Mouse (Mus musculus) ES-Bruce4 (cell line): ENCODE measurements around the gene Esrrg. TPM values are rescaled to one million over a fixed set of nuclear protein-coding genes. Genes with fewer than 3 reads are reported as not detected.

Experiments used
- H3K27ac ChIP-seq: 2 replicates; pipeline ENCODE4 v1.5.1; 2012; ENCODE audit warnings: low read length, inconsistent platforms; ENCODE audit not compliant: insufficient read depth
- H3K27me3 ChIP-seq: 2 replicates; pipeline ENCODE4 v1.6.1; 2012; ENCODE audit warnings: mild to moderate bottlenecking, low read length, inconsistent platforms; ENCODE audit not compliant: control insufficient read depth, poor library complexity, insufficient read depth, severe bottlenecking
- H3K36me3 ChIP-seq: 2 replicates; pipeline ENCODE4 v1.6.1; 2012; ENCODE audit warnings: inconsistent platforms, mild to moderate bottlenecking, low read length, moderate library complexity; ENCODE audit not compliant: control insufficient read depth, poor library complexity, insufficient read depth, severe bottlenecking
- H3K4me1 ChIP-seq: one replicate; pipeline ENCODE4 v1.8.1; 2011; ENCODE audit warnings: low read length; ENCODE audit not compliant: control insufficient read depth, insufficient read depth
- H3K4me3 ChIP-seq: 2 replicates; pipeline ENCODE4 v1.5.1; 2011; ENCODE audit warnings: low read depth, mild to moderate bottlenecking, low read length
- H3K9ac ChIP-seq: 2 replicates; pipeline ENCODE4 v1.6.1; 2012; ENCODE audit warnings: low read depth, mild to moderate bottlenecking, inconsistent platforms; ENCODE audit not compliant: poor library complexity, severe bottlenecking
- H3K9me3 ChIP-seq: replicated peaks from 2 replicates; pipeline ENCODE4 v1.6.1; 2012; ENCODE audit warnings: mild to moderate bottlenecking, low read length, inconsistent platforms; ENCODE audit not compliant: control insufficient read depth, poor library complexity, insufficient read depth, severe bottlenecking
- CTCF ChIP-seq: IDR thresholded peaks from one replicate; pipeline ENCODE4 v1.8.1; 2011; ENCODE audit warnings: low read depth, low read length
- EP300 ChIP-seq: IDR thresholded peaks from 2 replicates; pipeline ENCODE4 v1.6.1; 2011; ENCODE audit warnings: low read depth, low read length; ENCODE audit not compliant: insufficient read depth
- POLR2A ChIP-seq: IDR thresholded peaks from one replicate; pipeline ENCODE4 v1.8.1; 2011; ENCODE audit warnings: low read length; ENCODE audit not compliant: insufficient read depth
- polyA plus RNA-seq: library from polyadenylated mRNA; stranded (reverse); fragments of >200 nt; gene quantifications from 2 replicates; pipeline ENCODE4 v1.2.4, GENCODE M21; 2011; ENCODE audit warnings: low read depth; ENCODE audit not compliant: missing spikeins, insufficient read depth, insufficient read length

The Esrrg gene
- polyA plus RNA-seq, 1 experiment, result not detected

GRCm38 (mm10) chr1:187631486-187631885 lies 22.9 kb downstream of the Esrrg start:
- Histone ChIP-seq H3K27ac (no peak overlapping the region), H3K9ac (no peak overlapping the region), H3K9me3 (no peaks in the 10 kb centered on the region), H3K4me1 (no peaks in the 10 kb centered on the region), H3K36me3 (no peaks in the 10 kb centered on the region), H3K27me3 (no peaks in the 10 kb centered on the region), H3K4me3 (no peak overlapping the region)
- TF ChIP-seq EP300 (no peak), POLR2A (no peak), CTCF (no peak)

DNA sequence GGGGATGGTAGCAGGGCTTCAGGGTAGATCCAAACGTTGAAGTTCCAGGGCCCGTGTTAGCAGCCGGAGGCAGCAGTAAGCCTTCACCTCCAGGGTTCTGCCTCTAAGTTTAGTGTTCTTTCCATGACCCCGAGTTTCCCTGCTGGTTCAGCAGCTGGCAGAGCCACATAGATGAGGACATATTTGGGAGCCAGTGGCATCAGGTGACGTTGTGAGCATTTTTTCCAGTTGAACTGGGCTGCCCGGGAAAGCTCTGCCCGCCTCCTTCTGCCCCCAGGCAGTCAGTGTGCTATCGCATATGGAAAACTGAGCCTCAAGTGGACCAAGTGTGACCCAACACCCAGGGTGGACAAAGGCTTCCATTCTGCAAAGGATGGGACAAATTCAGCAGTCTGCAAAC lies 36.7 kb downstream of the Esrrg start:
- no peaks in the 10 kb centered on the region for H3K36me3 ChIP-seq
- H3K27ac ChIP-seq, result no peak overlapping the region
- H3K4me1 ChIP-seq, result no peaks in the 10 kb centered on the region
- H3K9ac ChIP-seq, result no peak overlapping the region
- no peak overlapping the region for H3K4me3 ChIP-seq
- no peak for TF ChIP-seq EP300
- no peak for TF ChIP-seq POLR2A
- no peak for TF ChIP-seq CTCF
- peaks cover 3% of the 10 kb centered on the region; the same call in 1 of the 2 replicates for H3K27me3 ChIP-seq
- H3K9me3 ChIP-seq, result no peaks in the 10 kb centered on the region

DNA sequence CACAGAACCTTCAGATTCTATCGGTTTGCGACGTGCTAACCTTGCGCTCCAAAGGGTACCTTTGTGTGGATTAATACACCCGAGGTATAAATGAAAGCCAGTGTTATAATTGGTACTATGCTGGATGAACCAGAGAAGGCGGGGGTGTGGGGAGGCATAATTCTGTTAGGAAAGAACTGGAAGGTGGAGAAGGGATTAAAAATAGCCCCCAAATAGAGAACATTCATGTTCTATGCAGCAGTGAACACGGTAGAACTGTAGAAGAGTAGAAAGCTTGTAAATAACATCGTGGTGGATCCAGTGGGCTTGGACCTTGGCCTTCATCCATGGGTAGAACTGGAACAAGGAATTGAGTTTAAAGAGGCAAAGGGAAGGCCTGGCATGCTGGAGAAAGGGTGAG lies 40.0 kb downstream of the Esrrg start:
- Histone ChIP-seq H3K27ac (no peak overlapping the region), H3K36me3 (no peaks in the 10 kb centered on the region), H3K9ac (no peak overlapping the region), H3K9me3 (no peaks in the 10 kb centered on the region), H3K4me3 (no peak overlapping the region), H3K27me3 (peaks cover 3% of the 10 kb centered on the region; the same call in 1 of the 2 replicates), H3K4me1 (no peaks in the 10 kb centered on the region)
- no peak for TF ChIP-seq EP300

DNA sequence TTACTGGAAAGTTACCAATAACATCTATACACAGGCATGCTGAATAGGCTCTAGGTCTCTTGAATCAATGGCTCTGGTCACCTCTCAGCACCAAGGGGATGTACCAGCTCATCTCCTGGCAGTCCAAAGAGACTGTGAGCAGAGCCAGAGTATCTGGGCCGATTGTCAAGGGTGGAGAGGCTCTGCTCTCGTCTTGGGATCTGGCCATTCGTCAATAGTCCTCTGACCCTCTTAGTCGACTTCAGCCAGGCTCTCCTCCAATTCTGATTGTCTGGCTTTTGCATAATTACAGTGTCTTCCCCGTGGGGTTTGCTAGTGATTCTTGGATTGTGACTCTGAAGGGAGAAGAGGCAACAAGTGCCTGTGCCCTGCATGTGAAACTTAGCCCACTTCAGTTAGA lies 41.3 kb downstream of the Esrrg start:
- H3K4me1 ChIP-seq, result no peaks in the 10 kb centered on the region
- no peak overlapping the region for H3K4me3 ChIP-seq
- TF ChIP-seq CTCF, result no peak
- no peak for TF ChIP-seq EP300
- no peak for TF ChIP-seq POLR2A
- H3K27me3 ChIP-seq, result 0 out of 2 replicates have a peak, but pooled peaks cover 1% of the 10 kb centered on the region
- H3K36me3 ChIP-seq, result no peaks in the 10 kb centered on the region
- no peaks in the 10 kb centered on the region for H3K9me3 ChIP-seq
- no peak overlapping the region for H3K27ac ChIP-seq
- H3K9ac ChIP-seq, result no peak overlapping the region

- TF ChIP-seq CTCF, result no peak
- no peak for TF ChIP-seq EP300
- no peak for TF ChIP-seq POLR2A
- Histone ChIP-seq H3K9me3 (no peaks in the 10 kb centered on the region), H3K4me3 (no peak overlapping the region), H3K27me3 (0 out of 2 replicates have a peak, but pooled peaks cover 1% of the 10 kb centered on the region), H3K9ac (no peak overlapping the region), H3K36me3 (no peaks in the 10 kb centered on the region), H3K4me1 (no peaks in the 10 kb centered on the region), H3K27ac (no peak overlapping the region)
Observed at GRCm38 (mm10) chr1:187650786-187651687, 42.4 kb downstream of the Esrrg start.

- TF ChIP-seq POLR2A, result no peak
- no peak for TF ChIP-seq CTCF
- no peak for TF ChIP-seq EP300
- Histone ChIP-seq H3K4me3 (peak overlapping the region; percentile 50), H3K9ac (peak overlapping the region; percentile 50; the same call in 1 of the 2 replicates), H3K36me3 (no peaks in the 10 kb centered on the region), H3K27ac (no peak overlapping the region), H3K4me1 (no peaks in the 10 kb centered on the region), H3K9me3 (no peaks in the 10 kb centered on the region), H3K27me3 (0 out of 2 replicates have a peak, but pooled peaks cover 1% of the 10 kb centered on the region)
Observed at GRCm38 (mm10) chr1:187651688-187652241, 43.2 kb downstream of the Esrrg start.
